Mouse (Mus musculus) spleen, adult 2 months (tissue): ENCODE results near the gene Hip1r.

ENCODE experiments used
- CTCF ChIP-seq: fragments of 200-500 bp; IDR thresholded peaks from 2 replicates; pipeline ENCODE4 v1.5.1; 2011; ENCODE audit warnings: mild to moderate bottlenecking, inconsistent platforms; ENCODE audit not compliant: insufficient read depth, insufficient read length, insufficient replicate concordance; ENCODE audit errors: extremely low read depth
- POLR2A ChIP-seq: fragments of 200-500 bp; IDR thresholded peaks from 2 replicates; pipeline ENCODE4 v1.6.1; 2011; ENCODE audit warnings: low read depth, low read length, inconsistent platforms

GRCm38 (mm10) chr5:124027702-124028470 is 54.5 kb downstream of the Hip1r start:
- no peak for TF ChIP-seq POLR2A
- no peak for TF ChIP-seq CTCF
